Mouse (Mus musculus) embryonic facial prominence, embryonic 14.5 days (tissue): Measurements from ENCODE around the gene Aldh16a1. TPM values are rescaled to one million over a fixed set of nuclear protein-coding genes. Genes with fewer than 3 reads are reported as not detected.

ENCODE experiments used
- microRNA counts: library from miRNA; unstranded; fragments of <30 nt; microRNA quantifications from one replicate; lab custom pipeline; 2017
- microRNA-seq: library from miRNA; unstranded; fragments of <30 nt; microRNA quantifications from one replicate; pipeline ENCODE4, GENCODE M21; 2016; ENCODE audit warnings: borderline number of aligned reads
- polyA plus RNA-seq: library from polyadenylated mRNA; unstranded; fragments of >200 nt; fragmentation: Nextera tagmentation; extraction: Ambion mirVana; gene quantifications from 2 replicates; pipeline ENCODE4 v1.2.1, GENCODE M21; 2014

The Aldh16a1 gene
- polyA plus RNA-seq, 1 experiment from 2014 or later = 39.4 TPM

MicroRNAs within 50 kb of the gene (microRNA counts, 519-probe panel; counts per million panel counts)
- 2,518 counts per million, percentile 50 among the panel's probes with 10 or more counts for microRNA mmu-miR-150 (lab: Ali Mortazavi, UCI)

Small RNAs within 50 kb of the gene (microRNA-seq; reads per million reads assigned to microRNA genes)
- 29.5 reads per million, percentile 38 among the genes with 10 or more reads in this experiment for gene Mir150
- gene Mir5121 = 16.1 reads per million, percentile 33 among the genes with 10 or more reads in this experiment
- not detected for gene Mir7055

Other genes starting within 250 kb of the Aldh16a1 start
- gene Ap2a1, start 225.1 kb downstream of the Aldh16a1 start, polyA plus RNA-seq = 73.5 and 79.8 TPM in 2 replicates
- gene Tsks, start 211.4 kb downstream of the Aldh16a1 start, polyA plus RNA-seq = 0.30 TPM in 1 of 2 replicates, not detected in the other
- gene Cpt1c, start 179.7 kb downstream of the Aldh16a1 start, polyA plus RNA-seq = 22.4 and 31.1 TPM in 2 replicates
- gene Prmt1, start 168.0 kb downstream of the Aldh16a1 start, polyA plus RNA-seq = 173 and 178 TPM in 2 replicates
- 77.7 and 84.6 TPM in 2 replicates for gene Irf3, start 156.9 kb downstream of the Aldh16a1 start, polyA plus RNA-seq
- 43.2 and 48.6 TPM in 2 replicates for gene Bcl2l12, start 155.9 kb downstream of the Aldh16a1 start, polyA plus RNA-seq
- gene Scaf1, start 138.2 kb downstream of the Aldh16a1 start, polyA plus RNA-seq = 43.7 and 47.5 TPM in 2 replicates
- gene Rras, start 136.6 kb downstream of the Aldh16a1 start, polyA plus RNA-seq = 50.5 and 52.3 TPM in 2 replicates
- 12.8 and 13.7 TPM in 2 replicates for gene Prr12, start 101.7 kb downstream of the Aldh16a1 start, polyA plus RNA-seq
- 59.1 and 63.3 TPM in 2 replicates for gene Nosip, start 92.2 kb downstream of the Aldh16a1 start, polyA plus RNA-seq
- 20.9 and 22.2 TPM in 2 replicates for gene Prrg2, start 91.9 kb downstream of the Aldh16a1 start, polyA plus RNA-seq
- 587 and 592 TPM in 2 replicates for gene Rcn3, start 62.4 kb downstream of the Aldh16a1 start, polyA plus RNA-seq
- gene Fcgrt, start 50.7 kb downstream of the Aldh16a1 start, polyA plus RNA-seq = 120 and 129 TPM in 2 replicates
- 1,575 and 1,608 TPM in 2 replicates for gene Rps11, start 30.1 kb downstream of the Aldh16a1 start, polyA plus RNA-seq
- 1,594 and 1,619 TPM in 2 replicates for gene Rpl13a, start 25.8 kb downstream of the Aldh16a1 start, polyA plus RNA-seq
- 0.47 and 0.61 TPM in 2 replicates for gene Gm45713, start 18.4 kb downstream of the Aldh16a1 start, polyA plus RNA-seq
- gene Flt3l, start 18.2 kb downstream of the Aldh16a1 start, polyA plus RNA-seq = 2.3 TPM in 2 replicates
- 80.3 and 88.8 TPM in 2 replicates for gene Pih1d1, start 281 bp downstream of the Aldh16a1 start, polyA plus RNA-seq
- 0.87 and 1.3 TPM in 2 replicates for gene Slc17a7, start 9.4 kb upstream of the Aldh16a1 start, polyA plus RNA-seq
- gene Gfy, start 25.0 kb upstream of the Aldh16a1 start, polyA plus RNA-seq = 5.8 and 6.1 TPM in 2 replicates
- not detected in 2 replicates for gene Pth2, start 26.4 kb upstream of the Aldh16a1 start, polyA plus RNA-seq
- gene Ccdc155, start 50.3 kb upstream of the Aldh16a1 start, polyA plus RNA-seq = 1.5 TPM in 2 replicates
- gene Dkkl1, start 57.6 kb upstream of the Aldh16a1 start, polyA plus RNA-seq = 6.3 and 8.5 TPM in 2 replicates
- 112 and 142 TPM in 2 replicates for gene Tead2, start 61.2 kb upstream of the Aldh16a1 start, polyA plus RNA-seq
- 2.4 and 4.8 TPM in 2 replicates for gene Cd37, start 84.5 kb upstream of the Aldh16a1 start, polyA plus RNA-seq
- gene Slc6a16, start 86.5 kb upstream of the Aldh16a1 start, polyA plus RNA-seq = 0.11 and 0.38 TPM in 2 replicates
- not detected in 2 replicates for gene Slc6a21, start 122.9 kb upstream of the Aldh16a1 start, polyA plus RNA-seq
- gene Trpm4, start 179.2 kb upstream of the Aldh16a1 start, polyA plus RNA-seq = 16.6 and 18.2 TPM in 2 replicates
- gene Hrc, start 180.7 kb upstream of the Aldh16a1 start, polyA plus RNA-seq = 11.0 and 15.8 TPM in 2 replicates
- 4.8 and 6.9 TPM in 2 replicates for gene Ppfia3, start 212.4 kb upstream of the Aldh16a1 start, polyA plus RNA-seq
- gene Lin7b, start 216.0 kb upstream of the Aldh16a1 start, polyA plus RNA-seq = 2.4 TPM in 2 replicates
- gene Snrnp70, start 241.2 kb upstream of the Aldh16a1 start, polyA plus RNA-seq = 56.5 and 61.1 TPM in 2 replicates